Mouse (Mus musculus): ENCODE results near the gene Crybb2.

GRCm38 (mm10) chr5:113054308-113054707, 15.6 kb downstream of the Crybb2 start:
- TF ChIP-seq HCFC1 (IDR thresholded peaks at IDR 0.05; ENCODE audit: borderline replicate concordance, insufficient read depth, low read length) (no peak), MAFK (IDR thresholded peaks at IDR 0.05; ENCODE audit: insufficient read depth, low read depth, low read length) (no peak), ZC3H11A (IDR thresholded peaks at IDR 0.05; ENCODE audit: borderline replicate concordance, low read depth, low read length) (peak; percentile 81), CHD2 (IDR thresholded peaks at IDR 0.05; ENCODE audit: low read depth, low read length) (no peak), ZNF384 (IDR thresholded peaks at IDR 0.05; ENCODE audit: low read depth, low read length) (no peak)

Data from ES-E14 (cell line).